Comparison of ENCODE assay signal across 18 mouse cellular contexts in genomic region chr19:46789782-46790181, GRCm38 (mm10).
"Had no signal": no experiment of that assay in that cellular context is flagged by ENCODE, and none has a peak within 500 bp of the region (broad histone marks: within the 10 kb centered on the region; RNA-seq: fewer than 3 reads in every experiment).

No protein-coding gene starts in this region.

- DNase-seq: lung, adult 18-20 months; lung, embryonic 14.5 days; lung, postnatal 10 days; lung, postnatal 4 days; midbrain, embryonic 14.5 days; retina, postnatal 1 day; right cerebral cortex, postnatal 25 days; right cerebral cortex, postnatal 4 days; spleen, adult 18-20 months; thymus, adult 2 months; thymus, postnatal 25 days; thymus, postnatal 4 days had no signal

- H3K27me3 ChIP-seq: midbrain, embryonic 12.5 days; neural tube, embryonic 13.5 days; neural tube, embryonic 15.5 days had no signal

- H3K4me2 ChIP-seq: lung, embryonic 14.5 days; midbrain, embryonic 12.5 days; neural tube, embryonic 13.5 days; neural tube, embryonic 15.5 days had no signal

- ATAC-seq: midbrain, embryonic 16.5 days had no signal

- H3K9ac ChIP-seq: lung, embryonic 14.5 days; midbrain, embryonic 12.5 days; neural tube, embryonic 13.5 days; neural tube, embryonic 15.5 days had no signal

- H3K4me1 ChIP-seq: midbrain, embryonic 10.5 days had no signal

- H3K9me3 ChIP-seq: midbrain, embryonic 10.5 days; midbrain, embryonic 12.5 days; neural tube, embryonic 13.5 days; neural tube, embryonic 15.5 days had no signal

- H3K4me3 ChIP-seq: midbrain, embryonic 10.5 days; midbrain, embryonic 12.5 days; myocyte; neural tube, embryonic 13.5 days; neural tube, embryonic 15.5 days had no signal

- H3K27ac ChIP-seq: midbrain, embryonic 10.5 days; midbrain, embryonic 12.5 days; neural tube, embryonic 13.5 days; neural tube, embryonic 15.5 days had no signal

- H3K36me3 ChIP-seq: midbrain, embryonic 10.5 days; midbrain, embryonic 12.5 days; neural tube, embryonic 13.5 days; neural tube, embryonic 15.5 days had no signal
